32 mouse cellular contexts compared by ENCODE assay signal in the genomic region with DNA sequence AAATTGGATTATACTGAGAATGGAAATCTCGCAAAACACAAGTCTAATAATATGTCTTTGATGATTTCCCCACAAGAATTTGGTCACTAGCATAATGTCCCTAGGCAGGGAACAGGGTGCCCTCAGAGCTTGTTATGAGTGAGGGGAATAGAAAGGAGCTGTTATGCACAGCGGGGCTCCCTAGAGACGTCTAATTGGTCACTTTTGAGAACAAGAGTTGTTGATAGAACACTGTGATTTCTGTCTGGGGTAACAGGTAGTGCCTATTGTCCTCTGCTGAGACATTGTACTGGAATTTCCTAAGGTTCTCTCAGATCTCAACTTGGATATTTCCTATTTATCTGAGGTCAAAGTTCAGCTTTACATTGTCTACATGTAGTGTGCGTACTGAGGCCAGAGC. TPM values are rescaled to one million over a fixed set of nuclear protein-coding genes. Genes with fewer than 3 reads are reported as not detected.
"Had no signal": no experiment of that assay in that cellular context is flagged by ENCODE, and none has a peak within 500 bp of the region (broad histone marks: within the 10 kb centered on the region; RNA-seq: fewer than 3 reads in every experiment).

Gene Olfr215, minus strand, starts transcription at position 101 of the 400 bp plus-strand sequence.

- H3K4me1 ChIP-seq: heart, embryonic 13.5 days; heart, embryonic 15.5 days; hindbrain, embryonic 13.5 days; hindbrain, embryonic 15.5 days; kidney, embryonic 15.5 days; limb, embryonic 13.5 days; limb, embryonic 15.5 days; liver, embryonic 12.5 days had no signal

- H3K36me3 ChIP-seq: heart, embryonic 13.5 days; heart, embryonic 15.5 days; hindbrain, embryonic 13.5 days; hindbrain, embryonic 15.5 days; kidney, embryonic 15.5 days; limb, embryonic 13.5 days; limb, embryonic 15.5 days; liver, embryonic 12.5 days had no signal

- DNase-seq: gastrocnemius, postnatal 14 days; gastrocnemius, postnatal 36 days; heart, adult 18-20 months; heart, postnatal 14 days; heart, postnatal 36 days; kidney, adult 11 months; kidney, adult 2 months; kidney, adult 9 months; kidney, postnatal 14 days; kidney, postnatal 36 days; layer of hippocampus, adult 9-11 months; layer of hippocampus, postnatal 36 days; left cerebral cortex, postnatal 4 days had no signal

- H3K27me3 ChIP-seq: heart, embryonic 13.5 days; heart, embryonic 15.5 days; hindbrain, embryonic 13.5 days; hindbrain, embryonic 15.5 days; kidney, embryonic 15.5 days; limb, embryonic 13.5 days; limb, embryonic 15.5 days; liver, embryonic 12.5 days had no signal

- H3K27ac ChIP-seq: heart, embryonic 13.5 days; heart, embryonic 15.5 days; hindbrain, embryonic 13.5 days; hindbrain, embryonic 15.5 days; hindbrain, postnatal 0 days; kidney, embryonic 15.5 days; kidney, postnatal 0 days; limb, embryonic 13.5 days; limb, embryonic 15.5 days; liver, embryonic 12.5 days had no signal

- H3K4me2 ChIP-seq: heart, embryonic 11.5 days; heart, embryonic 13.5 days; heart, embryonic 15.5 days; hindbrain, embryonic 13.5 days; hindbrain, embryonic 15.5 days; kidney, embryonic 15.5 days; limb, embryonic 13.5 days; limb, embryonic 15.5 days; liver, embryonic 12.5 days had no signal

- ATAC-seq: hindbrain, postnatal 0 days; intestine, embryonic 16.5 days; liver, embryonic 12.5 days had no signal

- H3K4me3 ChIP-seq: heart, embryonic 13.5 days; heart, embryonic 15.5 days; hindbrain, embryonic 13.5 days; hindbrain, embryonic 15.5 days; kidney, embryonic 15.5 days; limb, embryonic 13.5 days; limb, embryonic 15.5 days; liver, embryonic 12.5 days had no signal

- H3K9ac ChIP-seq: heart, embryonic 13.5 days; heart, embryonic 15.5 days; hindbrain, embryonic 13.5 days; hindbrain, embryonic 15.5 days; kidney, embryonic 15.5 days; limb, embryonic 13.5 days; limb, embryonic 15.5 days; liver, embryonic 12.5 days had no signal

- H3K9me3 ChIP-seq: heart, embryonic 13.5 days; heart, embryonic 15.5 days; hindbrain, embryonic 13.5 days; hindbrain, embryonic 15.5 days; kidney, embryonic 15.5 days; limb, embryonic 13.5 days; limb, embryonic 15.5 days; liver, embryonic 12.5 days had no signal

RNA-seq across cellular contexts. Expression of gene Olfr215, which starts in this region (rescaled TPM):
- polyA plus RNA-seq: gonadal fat pad, adult 2 months; heart, embryonic 11.5 days; heart, embryonic 13.5 days; heart, embryonic 15.5 days; heart, postnatal 0 days; hindbrain, embryonic 11.5 days; hindbrain, embryonic 13.5 days; hindbrain, embryonic 15.5 days; hindbrain, postnatal 0 days; intestine, embryonic 14.5 days; intestine, embryonic 16.5 days; kidney, adult 2 months; kidney, embryonic 15.5 days; kidney, postnatal 0 days; large intestine, adult 2 months; limb, embryonic 11.5 days; limb, embryonic 13.5 days; limb, embryonic 15.5 days; liver, adult 2 months; liver, embryonic 12.5 days had no signal
